Mouse (Mus musculus) midbrain, embryonic 15.5 days (tissue): ENCODE measurements around the gene Asb1. TPM values are rescaled to one million over a fixed set of nuclear protein-coding genes. Genes with fewer than 3 reads are reported as not detected.

ENCODE experiments used
- ATAC-seq: fragments of 200-750 bp; cut with Nextera tagmentation; replicated peaks from 2 replicates; pipeline ENCODE4 v1.8.0; 2017; ENCODE audit warnings: moderate TSS enrichment
- H3K27ac ChIP-seq: fragments of 300-500 bp; sonication (generic); 2 replicates; pipeline ENCODE4 v1.5.1; 2015; ENCODE audit warnings: mild to moderate bottlenecking, inconsistent platforms
- H3K27me3 ChIP-seq: fragments of 300-500 bp; sonication (generic); replicated peaks from 2 replicates; pipeline ENCODE4 v1.6.1; 2015; ENCODE audit warnings: inconsistent platforms
- H3K36me3 ChIP-seq: fragments of 300-500 bp; sonication (generic); replicated peaks from 2 replicates; pipeline ENCODE4 v1.6.1; 2015; ENCODE audit warnings: inconsistent platforms
- H3K4me1 ChIP-seq: fragments of 300-500 bp; sonication (generic); 2 replicates; pipeline ENCODE4 v1.6.1; 2015; ENCODE audit warnings: inconsistent platforms
- H3K4me2 ChIP-seq: fragments of 300-500 bp; sonication (generic); 2 replicates; pipeline ENCODE4 v1.6.1; 2015; ENCODE audit warnings: inconsistent platforms, mild to moderate bottlenecking, moderate library complexity
- H3K4me3 ChIP-seq: fragments of 300-500 bp; sonication (generic); 2 replicates; pipeline ENCODE4 v1.5.1; 2015; ENCODE audit warnings: mild to moderate bottlenecking, inconsistent platforms
- H3K9ac ChIP-seq: fragments of 300-500 bp; sonication (generic); 2 replicates; pipeline ENCODE4 v1.6.1; 2015; ENCODE audit warnings: mild to moderate bottlenecking, inconsistent platforms
- H3K9me3 ChIP-seq: fragments of 300-500 bp; sonication (generic); 2 replicates; pipeline ENCODE4 v1.6.1; 2016; ENCODE audit warnings: inconsistent platforms
- WGBS: fragments of 180-500 bp; shearing (Covaris S2); methylation state at CpG from one replicate; pipeline ENCODE4 v1.1.7; 2015; ENCODE audit warnings: mixed read lengths; 5-methylcytosine and 5-hydroxymethylcytosine counted together
- polyA plus RNA-seq: library from polyadenylated mRNA; unstranded; fragments of >200 nt; fragmentation: Nextera tagmentation; extraction: Ambion mirVana; gene quantifications from 2 replicates; pipeline ENCODE4 v1.2.1, GENCODE M21; 2015

The Asb1 gene
- polyA plus RNA-seq = 11.8 and 12.5 TPM in 2 replicates

DNA sequence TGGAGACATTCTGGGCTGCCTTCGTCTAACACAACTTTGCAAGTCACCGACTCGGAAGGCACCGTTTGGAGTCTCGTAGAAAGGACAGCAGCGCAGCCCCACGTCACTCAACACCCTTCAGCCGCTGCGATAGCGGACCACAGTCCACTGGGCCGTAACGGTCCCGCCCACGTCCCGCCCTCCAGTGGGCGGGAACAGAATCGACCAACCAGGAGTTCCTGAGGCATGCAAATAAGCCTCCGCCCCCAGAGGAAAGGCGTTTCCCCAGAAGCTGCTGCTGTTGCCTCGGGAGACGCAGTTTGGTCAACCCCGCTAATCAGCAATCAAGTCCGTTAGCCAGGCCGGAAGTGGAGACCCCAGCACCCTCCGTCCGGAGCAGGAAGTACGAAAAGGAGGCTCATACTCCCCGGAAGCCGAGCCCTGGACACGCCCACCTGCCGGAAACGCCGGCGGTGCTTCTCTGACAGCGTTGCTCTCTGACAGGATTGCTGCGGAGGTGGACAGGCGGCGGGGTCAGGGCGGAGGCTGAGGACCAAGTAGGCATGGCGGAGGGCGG, at the start of gene Asb1:
TSS of gene Asb1 (plus strand) at position 274 of the 556 bp plus-strand sequence.
- H3K27ac ChIP-seq = peak within 1 kb of the TSS; percentile 74
- WGBS = under 1% methylated on average over 41 of the region's 41 CpGs
- no peaks in the 10 kb centered on the region for H3K9me3 ChIP-seq
- ATAC-seq = peak; percentile 98
- H3K4me3 ChIP-seq = peak within 1 kb of the TSS; percentile 97
- H3K27me3 ChIP-seq = peaks cover 6% of the 10 kb centered on the region; the same call in 1 of the 2 replicates
- peaks cover 23% of the 10 kb centered on the region for H3K4me1 ChIP-seq
- peak within 1 kb of the TSS; percentile 97 for H3K4me2 ChIP-seq
- H3K9ac ChIP-seq = peak within 1 kb of the TSS; percentile 86
- no peaks in the 10 kb centered on the region for H3K36me3 ChIP-seq

DNA sequence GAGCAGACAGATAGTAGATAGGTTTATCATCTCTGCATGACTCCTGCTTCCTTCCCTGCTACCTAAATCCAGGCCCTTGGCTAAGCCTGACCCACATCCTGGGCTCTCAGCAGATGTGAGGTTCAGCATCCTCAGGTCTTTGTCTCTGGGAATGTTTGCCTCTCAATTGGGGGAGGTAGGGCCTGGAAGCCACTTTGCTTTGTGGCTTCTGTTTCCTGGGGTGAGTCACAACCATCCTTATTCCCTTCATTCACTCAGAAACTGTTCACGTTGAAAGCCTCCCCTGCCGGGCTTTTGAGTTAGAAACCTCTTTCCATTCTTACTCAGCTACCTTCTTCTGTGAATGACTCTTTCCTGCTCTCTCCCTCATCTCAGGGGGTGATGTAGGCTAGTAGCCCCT, 47.6 kb upstream of the Asb1 start:
- H3K27ac ChIP-seq = no peak overlapping the region
- no peak overlapping the region for H3K9ac ChIP-seq
- H3K4me2 ChIP-seq = no peak overlapping the region
- H3K9me3 ChIP-seq = no peaks in the 10 kb centered on the region
- 9% methylated on average over 2 of the region's 2 CpGs for WGBS
- H3K4me1 ChIP-seq = peaks cover 21% of the 10 kb centered on the region
- H3K27me3 ChIP-seq = no peaks in the 10 kb centered on the region
- no peaks in the 10 kb centered on the region for H3K36me3 ChIP-seq
- no peak for ATAC-seq
- H3K4me3 ChIP-seq = no peak overlapping the region

DNA sequence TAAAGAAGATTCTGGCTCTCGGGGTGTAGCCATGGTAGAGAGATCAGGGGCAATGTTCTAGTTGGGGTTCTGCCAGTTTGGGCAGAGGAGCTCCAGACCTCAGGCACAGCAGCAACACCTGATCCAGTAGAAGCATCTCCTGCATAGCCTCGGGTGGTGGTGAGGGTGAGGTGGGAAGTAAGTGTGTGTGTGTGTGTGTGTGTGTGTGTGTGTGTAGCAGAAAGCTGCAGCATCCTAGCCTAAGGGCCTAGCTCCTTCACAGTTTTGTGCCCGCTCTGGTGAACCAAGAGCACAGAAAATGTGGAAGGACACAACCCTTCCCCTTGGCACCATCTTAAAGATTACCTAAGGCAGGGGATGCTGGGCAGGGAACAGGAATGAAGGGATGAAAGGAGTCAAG, 46.4 kb upstream of the Asb1 start:
- Histone ChIP-seq H3K4me3 (peak overlapping the region; percentile 69), H3K9me3 (no peaks in the 10 kb centered on the region), H3K9ac (peak overlapping the region; percentile 23; the same call in 1 of the 2 replicates), H3K4me1 (peaks cover 21% of the 10 kb centered on the region), H3K27me3 (no peaks in the 10 kb centered on the region), H3K4me2 (peak overlapping the region; percentile 88), H3K36me3 (no peaks in the 10 kb centered on the region), H3K27ac (no peak overlapping the region)
- ATAC-seq = peak; percentile 24
- 47% methylated on average over 3 of the region's 3 CpGs for WGBS

DNA sequence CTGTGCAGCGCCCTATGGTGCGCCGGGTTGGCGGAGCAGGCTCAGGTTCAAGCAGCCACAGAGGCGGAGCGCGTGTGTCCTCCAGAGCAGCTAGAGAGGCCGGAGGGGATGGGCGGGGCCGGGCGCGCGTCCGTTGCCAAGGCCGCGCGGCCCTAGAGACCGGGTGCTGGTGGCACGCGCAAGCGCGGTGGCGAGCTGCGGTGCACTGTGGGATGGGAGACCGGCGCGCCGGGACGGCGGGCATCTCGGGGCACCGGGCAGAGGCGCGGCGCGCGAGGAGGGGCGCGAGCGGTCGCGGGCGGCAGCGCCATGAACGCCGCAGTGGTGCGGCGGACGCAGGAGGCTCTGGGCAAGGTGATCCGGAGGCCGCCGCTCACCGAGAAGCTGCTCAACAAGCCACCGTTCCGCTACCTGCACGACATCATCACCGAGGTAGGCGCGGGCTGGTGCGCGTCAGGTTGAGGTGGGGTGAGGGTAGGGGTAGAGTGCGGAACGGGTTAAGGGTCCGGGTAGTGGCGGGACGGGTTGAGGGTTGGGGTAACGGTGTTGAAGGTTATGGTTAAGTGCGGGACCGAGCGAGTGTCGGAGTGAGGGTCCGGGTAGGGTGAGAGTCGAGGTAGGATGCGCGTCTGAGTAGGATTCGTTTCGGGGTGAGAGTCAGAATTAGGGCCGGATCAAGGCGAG, 45.7 kb upstream of the Asb1 start, which contains the start of gene Traf3ip1:
TSS of gene Traf3ip1 (plus strand) at position 191 of the 684 bp plus-strand sequence.
- H3K9me3 ChIP-seq = no peaks in the 10 kb centered on the region
- H3K27me3 ChIP-seq = no peaks in the 10 kb centered on the region
- no peak within 1 kb of the TSS; the same call in 1 of the 2 replicates for H3K27ac ChIP-seq
- H3K4me1 ChIP-seq = peaks cover 21% of the 10 kb centered on the region
- ATAC-seq = peak; percentile 98
- under 1% methylated on average over 79 of the region's 79 CpGs for WGBS
- no peaks in the 10 kb centered on the region for H3K36me3 ChIP-seq
- peak within 1 kb of the TSS; percentile 79 for H3K9ac ChIP-seq
- peak within 1 kb of the TSS; percentile 69 for H3K4me3 ChIP-seq
- peak within 1 kb of the TSS; percentile 88 for H3K4me2 ChIP-seq

DNA sequence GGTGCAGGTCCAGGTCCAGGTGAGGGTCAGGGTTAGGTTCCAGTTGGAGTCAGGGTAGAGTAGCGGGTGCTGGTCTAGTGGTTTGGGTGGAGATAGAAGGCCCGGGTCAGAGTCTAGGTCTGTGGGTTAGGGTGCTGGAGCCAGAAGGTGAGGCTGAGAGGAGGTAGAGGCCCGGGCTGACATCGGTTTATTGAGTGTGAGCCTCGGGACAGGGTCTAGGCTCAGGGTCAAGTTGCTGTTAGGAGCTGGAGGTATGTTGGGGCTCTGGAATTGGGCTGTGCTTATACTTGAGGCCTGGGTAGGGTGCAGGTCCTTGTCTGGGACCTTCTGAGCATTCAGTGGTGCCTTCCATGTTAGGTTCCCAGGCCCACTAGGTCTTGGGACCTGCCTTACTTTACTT, 45.0 kb upstream of the Asb1 start:
- peak; percentile 10; the same call in 1 of the 2 replicates for ATAC-seq
- no peaks in the 10 kb centered on the region for H3K27me3 ChIP-seq
- WGBS = 61% methylated on average over 5 of the region's 5 CpGs

DNA sequence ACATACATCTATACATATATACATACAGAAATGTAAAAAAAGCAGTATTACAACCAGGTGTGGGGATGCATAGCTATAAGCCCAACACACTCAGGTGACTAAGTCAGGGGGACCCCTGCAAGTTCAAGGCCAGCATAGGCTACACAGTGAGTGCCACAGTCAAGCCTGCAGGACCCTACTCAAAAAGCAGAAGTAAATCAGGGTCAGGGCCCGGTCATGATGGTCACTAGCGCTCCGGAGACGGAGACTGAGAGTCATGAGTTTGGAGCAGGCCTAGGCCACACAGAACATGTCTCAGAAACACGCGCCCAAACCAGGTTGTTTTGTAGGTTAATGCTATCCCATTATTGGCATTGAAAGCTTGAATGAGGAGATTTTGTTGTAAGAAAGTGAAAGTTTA, 41.8 kb upstream of the Asb1 start:
- no peak for ATAC-seq
- WGBS = 98% methylated on average over 6 of the region's 6 CpGs
- no peak overlapping the region for H3K4me2 ChIP-seq

More for the DNA sequence above, 45.0 kb upstream of the Asb1 start:
- H3K4me3 ChIP-seq = peak overlapping the region; percentile 69
- peak overlapping the region; percentile 88 for H3K4me2 ChIP-seq
- H3K9ac ChIP-seq = peak overlapping the region; percentile 79
- H3K9me3 ChIP-seq = no peaks in the 10 kb centered on the region
- no peak overlapping the region for H3K27ac ChIP-seq
- H3K4me1 ChIP-seq = peaks cover 21% of the 10 kb centered on the region
- H3K36me3 ChIP-seq = peaks cover 5% of the 10 kb centered on the region; the same call in 1 of the 2 replicates

DNA sequence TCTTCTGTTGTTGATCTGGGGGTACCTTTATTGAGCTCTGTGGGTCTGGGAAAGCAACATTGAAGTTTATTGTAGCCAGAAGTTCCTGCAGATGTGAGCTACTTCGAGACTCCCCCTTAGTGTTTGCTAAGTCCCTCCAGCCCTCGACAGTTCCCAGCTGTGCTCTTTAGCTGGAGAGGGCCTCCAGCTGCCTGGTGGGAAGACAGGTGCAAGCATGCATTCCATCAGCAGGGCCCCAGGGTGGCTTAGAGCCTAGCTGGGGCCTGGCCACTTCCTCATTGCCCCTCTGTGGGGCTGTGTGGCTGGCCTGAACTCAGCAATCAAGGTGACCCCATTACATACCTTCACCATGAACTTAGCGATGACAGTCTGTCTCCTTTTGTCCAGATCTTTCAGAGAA, 35.7 kb upstream of the Asb1 start:
- 78% methylated on average over 3 of the region's 3 CpGs for WGBS
- ATAC-seq = no peak
- no peak overlapping the region for H3K27ac ChIP-seq
- H3K4me3 ChIP-seq = no peak overlapping the region
- H3K9me3 ChIP-seq = no peaks in the 10 kb centered on the region
- H3K4me2 ChIP-seq = no peak overlapping the region
- H3K36me3 ChIP-seq = peaks cover 47% of the 10 kb centered on the region
- no peaks in the 10 kb centered on the region for H3K4me1 ChIP-seq
- H3K9ac ChIP-seq = no peak overlapping the region
- H3K27me3 ChIP-seq = no peaks in the 10 kb centered on the region

More for the DNA sequence above, 41.8 kb upstream of the Asb1 start:
- H3K27ac ChIP-seq = no peak overlapping the region
- no peak overlapping the region for H3K9ac ChIP-seq
- H3K27me3 ChIP-seq = no peaks in the 10 kb centered on the region
- peaks cover 21% of the 10 kb centered on the region for H3K4me1 ChIP-seq
- no peak overlapping the region for H3K4me3 ChIP-seq
- H3K36me3 ChIP-seq = peaks cover 15% of the 10 kb centered on the region
- no peaks in the 10 kb centered on the region for H3K9me3 ChIP-seq

DNA sequence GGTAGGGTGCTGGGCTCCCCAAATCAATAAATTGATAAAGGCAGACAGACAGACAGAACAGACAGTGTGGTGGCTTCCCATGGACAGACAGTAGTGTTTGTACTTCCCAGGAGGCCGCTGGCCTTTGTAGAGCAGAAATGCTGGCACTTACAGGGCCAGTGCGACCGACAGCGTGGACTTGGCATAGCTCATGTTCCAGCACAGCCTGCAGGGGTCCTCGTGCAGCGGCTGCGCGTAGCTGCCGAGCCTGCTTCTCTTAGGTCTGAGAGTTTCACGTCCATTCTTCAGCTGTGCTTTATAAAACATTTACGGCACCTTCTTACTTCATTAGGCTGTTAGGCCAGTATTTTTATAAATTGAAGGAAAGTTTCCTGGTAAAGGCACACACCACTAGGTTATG, 25.4 kb upstream of the Asb1 start:
- Histone ChIP-seq H3K4me2 (no peak overlapping the region), H3K4me3 (no peak overlapping the region), H3K9ac (no peak overlapping the region), H3K27ac (no peak overlapping the region), H3K9me3 (no peaks in the 10 kb centered on the region), H3K36me3 (0 out of 2 replicates have a peak, but pooled peaks cover 9% of the 10 kb centered on the region), H3K4me1 (no peaks in the 10 kb centered on the region), H3K27me3 (no peaks in the 10 kb centered on the region)
- ATAC-seq = no peak
- WGBS = 73% methylated on average over 11 of the region's 11 CpGs

DNA sequence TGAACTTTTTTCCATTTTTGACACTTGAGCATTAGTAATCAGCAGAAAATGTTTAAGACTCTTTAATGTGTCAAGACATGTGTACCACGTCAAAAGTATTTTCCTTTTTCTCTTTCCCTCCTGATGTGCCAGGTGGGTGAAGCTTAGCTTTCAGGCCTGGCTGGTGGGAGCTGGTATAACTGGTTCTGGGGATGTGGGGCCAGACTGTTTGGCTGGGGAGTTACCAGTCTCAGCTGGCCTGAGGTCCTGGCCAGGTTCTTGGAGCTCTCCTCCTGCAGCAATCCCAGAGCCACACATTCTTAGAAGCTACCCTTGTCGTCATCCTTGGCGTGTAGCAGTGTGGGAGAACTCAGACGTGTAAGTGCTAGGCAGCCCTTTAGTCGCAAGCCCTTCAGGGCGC, 24.7 kb upstream of the Asb1 start:
- Histone ChIP-seq H3K9me3 (no peaks in the 10 kb centered on the region), H3K4me3 (no peak overlapping the region), H3K9ac (no peak overlapping the region), H3K27me3 (no peaks in the 10 kb centered on the region), H3K27ac (no peak overlapping the region), H3K36me3 (0 out of 2 replicates have a peak, but pooled peaks cover 10% of the 10 kb centered on the region), H3K4me1 (no peaks in the 10 kb centered on the region), H3K4me2 (no peak overlapping the region)
- ATAC-seq = no peak
- 89% methylated on average over 6 of the region's 6 CpGs for WGBS

DNA sequence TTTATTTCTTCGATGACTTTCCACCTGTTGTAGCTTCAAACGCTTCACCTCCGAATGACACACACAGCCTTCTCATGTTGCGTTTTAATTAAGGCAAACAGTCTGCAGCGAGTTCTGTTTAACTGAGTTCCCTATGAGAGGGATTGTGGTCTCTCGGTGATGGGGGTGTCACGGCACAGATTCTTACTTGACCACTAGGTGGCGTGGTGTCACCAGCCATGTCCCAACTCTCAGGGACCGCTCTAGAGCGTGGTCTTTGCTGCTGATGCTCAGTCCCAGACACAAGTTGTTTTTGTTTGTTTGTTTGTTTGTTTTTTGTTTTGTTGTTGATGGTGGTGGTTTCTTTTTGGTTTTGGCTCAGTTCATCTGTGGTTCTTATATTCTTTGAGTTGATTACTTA, 16.6 kb upstream of the Asb1 start:
- H3K9me3 ChIP-seq = no peaks in the 10 kb centered on the region
- no peak overlapping the region for H3K27ac ChIP-seq
- H3K4me2 ChIP-seq = no peak overlapping the region
- WGBS = 17% methylated on average over 10 of the region's 10 CpGs
- H3K4me3 ChIP-seq = no peak overlapping the region
- H3K4me1 ChIP-seq = no peaks in the 10 kb centered on the region
- H3K9ac ChIP-seq = no peak overlapping the region
- H3K27me3 ChIP-seq = no peaks in the 10 kb centered on the region
- peak; percentile 71; the same call in 1 of the 2 replicates for ATAC-seq
- H3K36me3 ChIP-seq = peaks cover 19% of the 10 kb centered on the region

DNA sequence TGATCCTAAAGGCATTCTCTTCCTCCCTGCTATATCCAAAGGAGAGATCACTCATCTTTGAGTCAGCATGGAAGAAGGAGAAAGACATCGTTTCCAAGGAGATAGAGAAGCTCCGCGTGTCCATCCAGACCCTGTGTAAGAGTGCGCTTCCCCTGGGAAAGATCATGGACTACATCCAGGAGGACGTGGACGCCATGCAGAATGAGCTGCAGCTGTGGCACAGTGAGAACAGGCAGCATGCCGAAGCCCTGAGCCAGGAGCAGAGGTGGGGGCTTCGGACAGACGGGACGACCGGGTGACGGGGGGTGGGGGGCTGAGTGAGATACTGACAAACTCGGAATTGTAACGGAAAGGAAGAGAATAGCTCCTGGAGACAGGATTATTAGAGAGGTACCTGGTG, 14.5 kb upstream of the Asb1 start:
- no peak overlapping the region for H3K27ac ChIP-seq
- no peak overlapping the region for H3K4me3 ChIP-seq
- no peak overlapping the region for H3K4me2 ChIP-seq
- H3K27me3 ChIP-seq = no peaks in the 10 kb centered on the region
- no peak for ATAC-seq
- H3K36me3 ChIP-seq = peaks cover 18% of the 10 kb centered on the region
- H3K9me3 ChIP-seq = no peaks in the 10 kb centered on the region
- H3K9ac ChIP-seq = no peak overlapping the region
- WGBS = 73% methylated on average over 14 of the region's 14 CpGs
- H3K4me1 ChIP-seq = no peaks in the 10 kb centered on the region

DNA sequence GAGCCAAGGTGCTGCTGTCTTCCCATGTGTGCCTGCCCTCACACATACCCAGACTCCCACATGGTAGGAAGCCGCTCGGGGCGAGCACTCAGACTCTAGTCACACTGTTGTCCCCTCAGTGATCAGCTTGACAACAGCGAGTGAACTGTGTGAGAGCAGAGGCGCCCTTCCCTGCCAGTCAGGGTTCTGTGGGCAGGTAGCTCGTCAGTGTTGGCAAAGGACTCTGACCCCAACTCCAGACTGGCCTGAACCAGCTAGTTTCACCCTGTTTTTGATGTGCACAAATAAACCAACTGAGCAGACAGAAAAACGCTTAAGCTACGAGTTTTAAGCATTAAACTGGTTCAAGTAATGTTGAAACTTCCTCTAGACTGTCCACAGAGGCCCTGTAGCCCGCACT, 10.2 kb upstream of the Asb1 start:
- 91% methylated on average over 9 of the region's 9 CpGs for WGBS
- no peak overlapping the region for H3K4me3 ChIP-seq
- H3K27me3 ChIP-seq = no peaks in the 10 kb centered on the region
- H3K9me3 ChIP-seq = no peaks in the 10 kb centered on the region
- H3K36me3 ChIP-seq = peaks cover 4% of the 10 kb centered on the region; the same call in 1 of the 2 replicates
- no peak for ATAC-seq
- H3K9ac ChIP-seq = no peak overlapping the region
- H3K27ac ChIP-seq = no peak overlapping the region
- no peaks in the 10 kb centered on the region for H3K4me1 ChIP-seq
- no peak overlapping the region for H3K4me2 ChIP-seq
